In genomic region chr17:24205284-24205888, GRCm38 (mm10) we compare ENCODE assay signal across 8 mouse cellular contexts. TPM values are rescaled to one million over a fixed set of nuclear protein-coding genes. Genes with fewer than 3 reads are reported as not detected.
DNase-seq lines count a peak whose midpoint lies in the region; ATAC-seq lines count a peak whose summit lies in the region.

TSS of gene Tbc1d24 (minus strand) at chr17:24205562.

- peak within 1 kb of the TSS; percentile 87 for H3K9ac ChIP-seq in hindbrain, embryonic 14.5 days

- H3K27me3 ChIP-seq in hindbrain, embryonic 14.5 days (ENCODE audit: control insufficient read depth, insufficient read depth, low read length), result 0 out of 2 replicates have a peak, but pooled peaks cover 4% of the 10 kb centered on the region

- peak; percentile 83 for DNase-seq in WW6 (ENCODE audit: low read depth, low spot score)
- DNase-seq in cerebellum, postnatal 36 days, result peak; percentile 94 to 97
- peak; percentile 95 to 96 for DNase-seq in frontal cortex, postnatal 36 days (ENCODE audit: low spot score in 2 of 2)
- peak; percentile 97 for DNase-seq in hindbrain, embryonic 14.5 days (ENCODE audit: low spot score)
- peak; percentile 94 to 96 for DNase-seq in layer of hippocampus, postnatal 36 days
- peak; percentile 92 for DNase-seq in lung, postnatal 25 days (ENCODE audit: low spot score)
- peak; percentile 95 for DNase-seq in retina, embryonic 14.5 days (ENCODE audit: low spot score)
- DNase-seq in thymus, postnatal 36 days, result peak; percentile 82 to 89

- peaks cover 75% of the 10 kb centered on the region for H3K4me1 ChIP-seq in hindbrain, embryonic 14.5 days (replicated peaks; ENCODE audit: control insufficient read depth, insufficient read depth, low read length)

- peak within 1 kb of the TSS; percentile 77 for H3K4me3 ChIP-seq in hindbrain, embryonic 14.5 days (replicated peaks; ENCODE audit: low read length)

- H3K27ac ChIP-seq in hindbrain, embryonic 14.5 days, result peak within 1 kb of the TSS; percentile 80

- no peaks in the 10 kb centered on the region for H3K9me3 ChIP-seq in hindbrain, embryonic 14.5 days (ENCODE audit: control insufficient read depth, low read length)

- WGBS in hindbrain, embryonic 14.5 days, result under 1% methylated on average over 59 of the region's 65 CpGs

- H3K4me2 ChIP-seq in hindbrain, embryonic 14.5 days (replicated peaks), result peak within 1 kb of the TSS; percentile 95

- peak; percentile 81 for ATAC-seq in hindbrain, embryonic 14.5 days (ENCODE audit: low FRiP score)

- no peaks in the 10 kb centered on the region for H3K36me3 ChIP-seq in hindbrain, embryonic 14.5 days (replicated peaks; ENCODE audit: control insufficient read depth, insufficient read depth)

RNA-seq across cellular contexts. Expression of gene Tbc1d24, which starts in this region (rescaled TPM):
- 27.1 and 27.6 TPM in 2 replicates for polyA plus RNA-seq in hindbrain, embryonic 14.5 days (2014; fragmentation: Nextera tagmentation; extraction: Ambion mirVana)
- 10 to 100 TPM; 60.9 to 64.6 TPM for total RNA-seq in layer of hippocampus, postnatal 36 days (2021)

Comparison
In these comparisons a context has a peak if more than half of its experiments do, and no peak if none do; other contexts are left out.
1. Peak in every context shown above with its lines: DNase-seq, ATAC-seq, H3K4me3 ChIP-seq and H3K27ac ChIP-seq.